Mouse (Mus musculus) midbrain, embryonic 14.5 days (tissue): ENCODE measurements around the gene Ubald1. TPM values are rescaled to one million over a fixed set of nuclear protein-coding genes. Genes with fewer than 3 reads are reported as not detected.

Experiments used
- ATAC-seq: fragments of 200-750 bp; cut with Nextera tagmentation; 2 replicates; pipeline ENCODE4 v1.8.0; 2017; ENCODE audit warnings: moderate number of reproducible peaks, moderate library complexity; ENCODE audit not compliant: low FRiP score, low TSS enrichment
- DNase-seq: peaks from one replicate; pipeline ENCODE4 v3.0.0-alpha.2; 2015
- H3K27ac ChIP-seq: fragments of 300-500 bp; sonication (generic); replicated peaks from 2 replicates; pipeline ENCODE4 v1.5.1; 2014; ENCODE audit warnings: mild to moderate bottlenecking, low read depth, low read length, moderate library complexity
- H3K27me3 ChIP-seq: fragments of 300-500 bp; sonication (generic); 2 replicates; pipeline ENCODE4 v1.6.1; 2014; ENCODE audit warnings: low read length, control low read depth, mixed read lengths; ENCODE audit not compliant: control insufficient read depth, insufficient read depth
- H3K36me3 ChIP-seq: fragments of 300-500 bp; sonication (generic); 2 replicates; pipeline ENCODE4 v1.6.1; 2014; ENCODE audit warnings: low read length, control low read depth; ENCODE audit not compliant: control insufficient read depth, insufficient read depth
- H3K4me1 ChIP-seq: fragments of 300-500 bp; sonication (generic); 2 replicates; pipeline ENCODE4 v1.6.1; 2014; ENCODE audit warnings: mild to moderate bottlenecking, antibody characterized with exemption, low read length, control low read depth; ENCODE audit not compliant: control insufficient read depth, insufficient read depth
- H3K4me2 ChIP-seq: fragments of 300-500 bp; sonication (generic); 2 replicates; pipeline ENCODE4 v1.6.1; 2014; ENCODE audit warnings: mild to moderate bottlenecking, low read length, moderate library complexity
- H3K4me3 ChIP-seq: fragments of 300-500 bp; sonication (generic); replicated peaks from 2 replicates; pipeline ENCODE4 v1.5.1; 2014; ENCODE audit warnings: low read depth, low read length
- H3K9ac ChIP-seq: fragments of 300-500 bp; sonication (generic); replicated peaks from 2 replicates; pipeline ENCODE4 v1.6.1; 2014; ENCODE audit warnings: mild to moderate bottlenecking, low read length, moderate library complexity
- H3K9me3 ChIP-seq: fragments of 300-500 bp; sonication (generic); 2 replicates; pipeline ENCODE4 v1.6.1; 2016; ENCODE audit warnings: low read length, control low read depth, mixed read lengths; ENCODE audit not compliant: control insufficient read depth
- WGBS: fragments of 180-500 bp; shearing (Covaris S2); extraction: QIAGEN DNeasy Blood & Tissue Kit; methylation state at CpG from one replicate; pipeline ENCODE4 v1.1.7; 2014; 5-methylcytosine and 5-hydroxymethylcytosine counted together
- polyA plus RNA-seq: library from polyadenylated mRNA; unstranded; fragments of >200 nt; fragmentation: Nextera tagmentation; extraction: Ambion mirVana; gene quantifications from 2 replicates; pipeline ENCODE4 v1.2.1, GENCODE M21; 2014

Ubald1 gene
- polyA plus RNA-seq, 1 experiment from 2014 or later: 49.4 TPM

GRCm38 (mm10) chr16:4875198-4876032 lies 4.7 kb downstream of the Ubald1 start:
- Histone ChIP-seq H3K9me3 (no peaks in the 10 kb centered on the region), H3K4me3 (no peak overlapping the region), H3K9ac (no peak overlapping the region), H3K36me3 (peaks cover 16% of the 10 kb centered on the region), H3K27ac (no peak overlapping the region; the same call in 1 of the 2 replicates), H3K27me3 (no peaks in the 10 kb centered on the region), H3K4me2 (no peak overlapping the region), H3K4me1 (peaks cover 15% of the 10 kb centered on the region)
- no peak for ATAC-seq
- 84% methylated on average over 23 of the region's 23 CpGs for WGBS
- no peak for DNase-seq

GRCm38 (mm10) chr16:4871926-4872325 lies 8.2 kb downstream of the Ubald1 start:
- H3K9me3 ChIP-seq: no peaks in the 10 kb centered on the region
- H3K36me3 ChIP-seq: peaks cover 27% of the 10 kb centered on the region
- no peak overlapping the region for H3K4me3 ChIP-seq
- H3K27me3 ChIP-seq: no peaks in the 10 kb centered on the region
- ATAC-seq: no peak
- no peaks in the 10 kb centered on the region for H3K4me1 ChIP-seq
- H3K9ac ChIP-seq: no peak overlapping the region
- no peak overlapping the region for H3K4me2 ChIP-seq
- H3K27ac ChIP-seq: no peak overlapping the region
- DNase-seq: no peak
- WGBS: 77% methylated on average over 2 of the region's 2 CpGs

GRCm38 (mm10) chr16:4870490-4870889 lies 9.6 kb downstream of the Ubald1 start:
- DNase-seq: no peak
- Histone ChIP-seq H3K27me3 (no peaks in the 10 kb centered on the region), H3K4me2 (no peak overlapping the region), H3K4me1 (no peaks in the 10 kb centered on the region), H3K9me3 (no peaks in the 10 kb centered on the region), H3K9ac (no peak overlapping the region), H3K27ac (no peak overlapping the region), H3K4me3 (no peak overlapping the region), H3K36me3 (peaks cover 23% of the 10 kb centered on the region)
- 90% methylated on average over 5 of the region's 5 CpGs for WGBS
- no peak for ATAC-seq

- WGBS: 80% methylated on average over 7 of the region's 7 CpGs
- DNase-seq: no peak
Observed at GRCm38 (mm10) chr16:4866101-4866695, 13.9 kb downstream of the Ubald1 start.

GRCm38 (mm10) chr16:4863742-4864141 lies 16.4 kb downstream of the Ubald1 start:
- Histone ChIP-seq H3K4me3 (no peak overlapping the region), H3K36me3 (no peaks in the 10 kb centered on the region), H3K27me3 (no peaks in the 10 kb centered on the region), H3K9me3 (no peaks in the 10 kb centered on the region), H3K4me1 (no peaks in the 10 kb centered on the region), H3K9ac (no peak overlapping the region), H3K4me2 (no peak overlapping the region), H3K27ac (no peak overlapping the region)
- DNase-seq: no peak
- WGBS: 77% methylated on average over 8 of the region's 8 CpGs
- no peak for ATAC-seq

More at GRCm38 (mm10) chr16:4866101-4866695, 13.9 kb downstream of the Ubald1 start:
- H3K4me1 ChIP-seq: no peaks in the 10 kb centered on the region
- peaks cover 11% of the 10 kb centered on the region for H3K36me3 ChIP-seq
- no peak overlapping the region for H3K4me2 ChIP-seq
- no peaks in the 10 kb centered on the region for H3K9me3 ChIP-seq
- no peak for ATAC-seq
- no peak overlapping the region for H3K27ac ChIP-seq
- no peak overlapping the region for H3K9ac ChIP-seq
- H3K27me3 ChIP-seq: no peaks in the 10 kb centered on the region
- no peak overlapping the region for H3K4me3 ChIP-seq

- 58% methylated on average over 9 of the region's 9 CpGs for WGBS
Observed at GRCm38 (mm10) chr16:4862863-4863483, 17.1 kb downstream of the Ubald1 start.

GRCm38 (mm10) chr16:4861392-4861791 lies 18.7 kb downstream of the Ubald1 start:
- H3K4me1 ChIP-seq: no peaks in the 10 kb centered on the region
- no peak overlapping the region for H3K4me3 ChIP-seq
- 48% methylated on average over 10 of the region's 10 CpGs for WGBS
- no peak overlapping the region for H3K4me2 ChIP-seq
- no peak for DNase-seq
- no peak overlapping the region for H3K9ac ChIP-seq
- H3K36me3 ChIP-seq: no peaks in the 10 kb centered on the region
- H3K27ac ChIP-seq: no peak overlapping the region
- no peaks in the 10 kb centered on the region for H3K27me3 ChIP-seq
- ATAC-seq: no peak
- no peaks in the 10 kb centered on the region for H3K9me3 ChIP-seq

More at GRCm38 (mm10) chr16:4862863-4863483, 17.1 kb downstream of the Ubald1 start:
- Histone ChIP-seq H3K9me3 (no peaks in the 10 kb centered on the region), H3K27ac (no peak overlapping the region), H3K4me1 (no peaks in the 10 kb centered on the region), H3K9ac (no peak overlapping the region), H3K4me2 (no peak overlapping the region), H3K4me3 (no peak overlapping the region), H3K36me3 (no peaks in the 10 kb centered on the region), H3K27me3 (no peaks in the 10 kb centered on the region)
- no peak; the same call in 1 of the 2 replicates for ATAC-seq
- peak; percentile 69 for DNase-seq

- H3K4me1 ChIP-seq: no peaks in the 10 kb centered on the region
- WGBS: 81% methylated on average over 5 of the region's 5 CpGs
- no peak overlapping the region for H3K9ac ChIP-seq
- H3K27me3 ChIP-seq: no peaks in the 10 kb centered on the region
- H3K27ac ChIP-seq: no peak overlapping the region
- no peak for ATAC-seq
- no peak overlapping the region for H3K4me3 ChIP-seq
- no peak for DNase-seq
- H3K4me2 ChIP-seq: no peak overlapping the region
- no peaks in the 10 kb centered on the region for H3K9me3 ChIP-seq
- no peaks in the 10 kb centered on the region for H3K36me3 ChIP-seq
Observed at GRCm38 (mm10) chr16:4855046-4855650, 25.0 kb downstream of the Ubald1 start.
